ENCODE assay signal across 14 mouse cellular contexts in genomic region chr8:122667854-122668253, GRCm38 (mm10). TPM values are rescaled to one million over a fixed set of nuclear protein-coding genes. Genes with fewer than 3 reads are reported as not detected.
DNase-seq lines count a peak whose midpoint lies in the region; ATAC-seq and TF ChIP-seq lines count a peak whose summit lies in the region.
"Had no signal": no experiment of that assay in that cellular context is flagged by ENCODE, and none has a peak within 500 bp of the region (broad histone marks: within the 10 kb centered on the region; RNA-seq: fewer than 3 reads in every experiment).

No protein-coding gene starts in this region.

- ATAC-seq in G1E (ENCODE audit: extremely low read depth, insufficient number of reproducible peaks, low FRiP score, poor library complexity, severe bottlenecking), result no peak
- ATAC-seq: hindbrain, postnatal 0 days had no signal

- peak; percentile 40 for DNase-seq in kidney, adult 18-20 months
- DNase-seq in kidney, postnatal 4 days, result no peak
- no peak for DNase-seq in G1E (ENCODE audit: low spot score)
- peak; percentile 55 for DNase-seq in adrenal gland, postnatal 14 days
- peak; percentile 65 for DNase-seq in layer of hippocampus, adult 9-11 months
- no peak for DNase-seq in urinary bladder, postnatal 25 days (ENCODE audit: low spot score)
- no peak for DNase-seq in thymus, postnatal 25 days
- DNase-seq: lung, postnatal 14 days had no signal

- H3K4me3 ChIP-seq in G1E (ENCODE audit: low read depth, low read length), result peak overlapping the region; percentile 46; the same call in 1 of the 2 replicates
- H3K4me3 ChIP-seq: erythroblast, embryonic 14.5 days; limb, embryonic 13.5 days had no signal

- H3K4me1 ChIP-seq in G1E (ENCODE audit: insufficient read depth, low read depth, low read length), result peaks cover 98% of the 10 kb centered on the region

- no peaks in the 10 kb centered on the region for H3K27me3 ChIP-seq in G1E (ENCODE audit: insufficient read depth, low read length)

- H3K36me3 ChIP-seq in G1E (replicated peaks), result peaks cover 100% of the 10 kb centered on the region
- H3K36me3 ChIP-seq: limb, embryonic 13.5 days had no signal

- no peak for TF ChIP-seq CTCF in G1E (IDR thresholded peaks at IDR 0.05; ENCODE audit: low read depth, low read length)

- no peaks in the 10 kb centered on the region for H3K9me3 ChIP-seq in G1E (replicated peaks)
- H3K9me3 ChIP-seq: limb, embryonic 13.5 days had no signal

RNA-seq across cellular contexts. Expression of gene Cbfa2t3, which starts 31.1 kb away (rescaled TPM):
- 99.0 and 106 TPM in 2 replicates for total RNA-seq in G1E (2014; fragmentation: Nextera tagmentation)
- total RNA-seq in G1E (2017), result 18.8 and 19.9 TPM in 2 replicates
- polyA plus RNA-seq in G1E (2012), result 287 TPM in 2 replicates
- 13.6 and 14.9 TPM in 2 replicates for total RNA-seq in adrenal gland, postnatal 14 days (2021)

RNA-seq across cellular contexts. Expression of gene Pabpn1l, which starts 45.3 kb away (rescaled TPM):
- total RNA-seq in G1E (2014; fragmentation: Nextera tagmentation) (not detected in 2 replicates), G1E (2017) (0.11 TPM in 1 of 2 replicates, not detected in the other)
- not detected in 2 replicates for polyA plus RNA-seq in G1E (2012)
- not detected in 2 replicates for total RNA-seq in adrenal gland, postnatal 14 days (2021)
- total RNA-seq: ES-E14; heart, adult 18-20 months; hindbrain, postnatal 0 days had no signal
- polyA plus RNA-seq: cortical plate, adult 2 months; erythroblast, embryonic 14.5 days; hindbrain, postnatal 0 days; limb, embryonic 13.5 days had no signal

RNA-seq across cellular contexts. Expression of gene Trappc2l, which starts 56.4 kb away (rescaled TPM):
- total RNA-seq in G1E (2014; fragmentation: Nextera tagmentation), result 19.5 and 31.8 TPM in 2 replicates
- 32.2 and 40.4 TPM in 2 replicates for total RNA-seq in G1E (2017)
- polyA plus RNA-seq in G1E (2012), result 0.43 and 0.75 TPM in 2 replicates
- total RNA-seq in adrenal gland, postnatal 14 days (2021), result 47.6 and 52.6 TPM in 2 replicates

RNA-seq across cellular contexts. Expression of gene Galns, which starts 56.6 kb away (rescaled TPM):
- 5.0 and 6.0 TPM in 2 replicates for total RNA-seq in G1E (2014; fragmentation: Nextera tagmentation)
- 7.6 and 7.9 TPM in 2 replicates for total RNA-seq in G1E (2017)
- polyA plus RNA-seq in G1E (2012), result 2.9 and 3.0 TPM in 2 replicates
- 5.4 and 7.5 TPM in 2 replicates for total RNA-seq in adrenal gland, postnatal 14 days (2021)

Comparison
In these comparisons a context has a peak if more than half of its experiments do, and no peak if none do; other contexts are left out.
1. DNase-seq: peak in kidney, adult 18-20 months (single experiment), adrenal gland, postnatal 14 days (single experiment) and layer of hippocampus, adult 9-11 months (single experiment); none in kidney, postnatal 4 days (0 of 2), G1E (single experiment), urinary bladder, postnatal 25 days (single experiment) and thymus, postnatal 25 days (single experiment).